Mouse (Mus musculus) liver, embryonic 11.5 days (tissue): ENCODE measurements around the gene Nr1i3. TPM values are rescaled to one million over a fixed set of nuclear protein-coding genes. Genes with fewer than 3 reads are reported as not detected.
"Not testable (repeated sequence)": the region's sequence is repeated elsewhere in the genome, so short reads cannot be mapped to it uniquely, and the experiment has no call there.

ENCODE experiments used
- ATAC-seq: fragments of 200-750 bp; cut with Nextera tagmentation; replicated peaks from 2 replicates; pipeline ENCODE4 v1.8.0; 2017; ENCODE audit warnings: moderate number of reproducible peaks, mild to moderate bottlenecking, moderate TSS enrichment, moderate library complexity; ENCODE audit not compliant: low FRiP score
- DNase-seq: peaks from one replicate; pipeline ENCODE4 v3.0.0-alpha.2; 2017; ENCODE audit warnings: low spot score
- H3K27ac ChIP-seq: fragments of 300-500 bp; sonication (generic); 2 replicates; pipeline ENCODE4 v1.5.1; 2014; ENCODE audit warnings: mild to moderate bottlenecking, low read depth, low read length, control low read depth
- H3K27me3 ChIP-seq: fragments of 300-500 bp; sonication (generic); replicated peaks from 2 replicates; pipeline ENCODE4 v1.6.1; 2014; ENCODE audit warnings: low read length, mixed read lengths; ENCODE audit not compliant: control insufficient read depth, insufficient read depth
- H3K36me3 ChIP-seq: fragments of 300-500 bp; sonication (generic); 2 replicates; pipeline ENCODE4 v1.6.1; 2014; ENCODE audit warnings: mild to moderate bottlenecking, low read length, moderate library complexity, mixed read lengths; ENCODE audit not compliant: control insufficient read depth, insufficient read depth
- H3K4me1 ChIP-seq: fragments of 300-500 bp; sonication (generic); replicated peaks from 2 replicates; pipeline ENCODE4 v1.6.1; 2014; ENCODE audit warnings: low read length, mixed read lengths; ENCODE audit not compliant: control insufficient read depth, insufficient read depth
- H3K4me2 ChIP-seq: fragments of 300-500 bp; sonication (generic); 2 replicates; pipeline ENCODE4 v1.6.1; 2014; ENCODE audit warnings: mild to moderate bottlenecking, control low read depth, moderate library complexity
- H3K4me3 ChIP-seq: fragments of 300-500 bp; sonication (generic); 2 replicates; pipeline ENCODE4 v1.5.1; 2014; ENCODE audit warnings: low read depth, low read length, control low read depth
- H3K9ac ChIP-seq: fragments of 300-500 bp; sonication (generic); 2 replicates; pipeline ENCODE4 v1.6.1; 2014; ENCODE audit warnings: low read depth, low read length, control low read depth
- H3K9me3 ChIP-seq: fragments of 300-500 bp; sonication (generic); 2 replicates; pipeline ENCODE4 v1.6.1; 2016; ENCODE audit warnings: low read length, inconsistent platforms, mixed read lengths; ENCODE audit not compliant: control insufficient read depth
- WGBS: fragments of 180-500 bp; shearing (Covaris S2); extraction: QIAGEN DNeasy Blood & Tissue Kit; methylation state at CpG from one replicate; pipeline ENCODE4 v1.1.7; 2014; 5-methylcytosine and 5-hydroxymethylcytosine counted together
- polyA plus RNA-seq: library from polyadenylated mRNA; unstranded; fragments of >200 nt; fragmentation: Nextera tagmentation; extraction: Ambion mirVana; gene quantifications from 2 replicates; pipeline ENCODE4 v1.2.1, GENCODE M21; 2014

Gene Nr1i3
- polyA plus RNA-seq, 1 experiment from 2014 or later, result 0.16 TPM

GRCm38 (mm10) chr1:171238463-171238862, 24.7 kb downstream of the Nr1i3 start:
- Histone ChIP-seq H3K27ac (no peak overlapping the region), H3K36me3 (peaks cover 68% of the 10 kb centered on the region), H3K4me1 (peaks cover 13% of the 10 kb centered on the region), H3K27me3 (no peaks in the 10 kb centered on the region), H3K4me3 (no peak overlapping the region), H3K9ac (no peak overlapping the region), H3K4me2 (no peak overlapping the region), H3K9me3 (no peaks in the 10 kb centered on the region)
- no peak for DNase-seq
- ATAC-seq, result peak; percentile 69
- 72% methylated on average over 14 of the region's 14 CpGs for WGBS

GRCm38 (mm10) chr1:171239992-171240744, 26.4 kb downstream of the Nr1i3 start:
- Histone ChIP-seq H3K27me3 (no peaks in the 10 kb centered on the region), H3K27ac (no peak overlapping the region), H3K4me1 (no peaks in the 10 kb centered on the region; the same call in 1 of the 2 replicates), H3K36me3 (peaks cover 63% of the 10 kb centered on the region), H3K4me2 (no peak overlapping the region), H3K9ac (no peak overlapping the region), H3K4me3 (no peak overlapping the region), H3K9me3 (no peaks in the 10 kb centered on the region)
- WGBS, result 84% methylated on average over 15 of the region's 15 CpGs
- ATAC-seq, result no peak
- DNase-seq, result no peak

- Histone ChIP-seq H3K4me3 (no peak overlapping the region), H3K36me3 (peaks cover 61% of the 10 kb centered on the region), H3K4me2 (no peak overlapping the region), H3K27ac (no peak overlapping the region), H3K27me3 (no peaks in the 10 kb centered on the region), H3K4me1 (peaks cover 7% of the 10 kb centered on the region), H3K9me3 (no peaks in the 10 kb centered on the region), H3K9ac (no peak overlapping the region)
- 92% methylated on average over 10 of the region's 10 CpGs for WGBS
- DNase-seq (no peak), ATAC-seq (no peak)
These were observed 27.1 kb downstream of the Nr1i3 start for GRCm38 (mm10) chr1:171240911-171241310.

- not testable (repeated sequence) for H3K9me3 ChIP-seq, H3K27me3 ChIP-seq, H3K9ac ChIP-seq, H3K4me2 ChIP-seq, H3K27ac ChIP-seq, ATAC-seq, H3K4me3 ChIP-seq, DNase-seq
- Histone ChIP-seq H3K4me1 (peaks cover 11% of the 10 kb centered on the region), H3K36me3 (peaks cover 53% of the 10 kb centered on the region)
- 90% methylated on average over 12 of the region's 12 CpGs for WGBS
These were observed 28.2 kb downstream of the Nr1i3 start for GRCm38 (mm10) chr1:171241952-171242351.

GRCm38 (mm10) chr1:171245353-171245752, 31.6 kb downstream of the Nr1i3 start:
- Histone ChIP-seq H3K27ac (no peak overlapping the region), H3K4me2 (peak overlapping the region; percentile 75), H3K9ac (0 out of 2 replicates have a peak overlapping the region, but pooled peaks have one; percentile 92), H3K9me3 (no peaks in the 10 kb centered on the region), H3K36me3 (peaks cover 26% of the 10 kb centered on the region), H3K4me1 (peaks cover 23% of the 10 kb centered on the region), H3K27me3 (no peaks in the 10 kb centered on the region), H3K4me3 (no peak overlapping the region)
- 90% methylated on average over 8 of the region's 8 CpGs for WGBS
- ATAC-seq (no peak), DNase-seq (no peak)

GRCm38 (mm10) chr1:171246709-171247452, 33.1 kb downstream of the Nr1i3 start:
- Histone ChIP-seq H3K4me1 (peaks cover 34% of the 10 kb centered on the region), H3K9ac (peak overlapping the region; percentile 92), H3K4me3 (peak overlapping the region; percentile 86), H3K27me3 (peaks cover 8% of the 10 kb centered on the region), H3K36me3 (peaks cover 16% of the 10 kb centered on the region; the same call in 1 of the 2 replicates), H3K27ac (peak overlapping the region; percentile 78), H3K9me3 (no peaks in the 10 kb centered on the region), H3K4me2 (peak overlapping the region; percentile 92)
- DNase-seq, result peak; percentile 99
- under 1% methylated on average over 41 of the region's 41 CpGs for WGBS
- peak; percentile 93 for ATAC-seq

- Histone ChIP-seq H3K27me3 (peaks cover 8% of the 10 kb centered on the region), H3K36me3 (peaks cover 13% of the 10 kb centered on the region; the same call in 1 of the 2 replicates), H3K4me1 (peaks cover 34% of the 10 kb centered on the region), H3K27ac (peak overlapping the region; percentile 78), H3K4me3 (peak overlapping the region; percentile 86), H3K4me2 (peak overlapping the region; percentile 92), H3K9me3 (no peaks in the 10 kb centered on the region), H3K9ac (peak overlapping the region; percentile 92)
- 5% methylated on average over 13 of the region's 13 CpGs for WGBS
- DNase-seq (no peak), ATAC-seq (peak; percentile 29)
These were observed 33.7 kb downstream of the Nr1i3 start for GRCm38 (mm10) chr1:171247453-171247841.

- peak overlapping the region; percentile 92 for H3K4me2 ChIP-seq
- H3K27ac ChIP-seq, result peak overlapping the region; percentile 78
- ATAC-seq (no peak), DNase-seq (no peak)
- peaks cover 34% of the 10 kb centered on the region for H3K4me1 ChIP-seq
- peaks cover 12% of the 10 kb centered on the region for H3K27me3 ChIP-seq
- H3K4me3 ChIP-seq, result peak overlapping the region; percentile 86
- WGBS, result 17% methylated on average over 4 of the region's 4 CpGs
- peak overlapping the region; percentile 92; the same call in 1 of the 2 replicates for H3K9ac ChIP-seq
- peaks cover 8% of the 10 kb centered on the region; the same call in 1 of the 2 replicates for H3K36me3 ChIP-seq
- no peaks in the 10 kb centered on the region for H3K9me3 ChIP-seq
These were observed 34.1 kb downstream of the Nr1i3 start for GRCm38 (mm10) chr1:171247916-171248315.
